Mouse (Mus musculus): ENCODE results near the gene Fkbp5.

DNA sequence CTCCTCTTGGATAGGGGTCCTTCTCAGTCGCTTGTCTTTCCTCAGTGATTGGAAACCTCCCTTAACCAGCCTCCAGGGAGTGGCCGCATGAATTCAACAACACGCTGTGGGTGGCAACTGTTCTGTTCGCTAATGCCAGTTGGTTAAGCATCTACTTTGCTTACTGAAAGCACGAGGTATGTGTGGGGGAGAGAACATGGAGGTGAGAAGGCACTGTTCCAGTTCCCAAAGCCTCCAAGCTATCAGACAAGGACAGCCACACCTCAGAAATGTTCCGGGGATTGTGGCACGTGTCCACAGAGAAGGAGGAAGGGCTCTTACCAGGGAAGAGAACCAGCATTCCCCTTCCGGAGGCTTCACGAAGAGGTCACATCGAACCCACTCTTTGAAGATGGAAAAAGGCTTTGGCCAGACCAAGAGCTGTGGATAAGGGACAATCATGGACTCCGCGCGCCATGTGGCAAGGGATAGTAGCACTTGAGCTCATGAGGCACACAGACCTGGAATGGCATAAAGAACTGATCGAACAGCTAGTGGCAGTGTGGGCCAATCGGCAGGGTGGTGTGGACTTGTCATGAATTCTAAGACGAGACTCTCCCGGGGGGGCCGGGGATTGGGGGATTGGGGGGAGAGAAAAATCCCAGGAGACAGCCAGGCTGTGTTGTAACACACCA lies 29.6 kb downstream of the Fkbp5 start:
- TF ChIP-seq CTCF (IDR thresholded peaks at IDR 0.05; ENCODE audit: insufficient read depth, low read depth, low read length) (no peak), POLR2A (IDR thresholded peaks at IDR 0.05; ENCODE audit: insufficient read depth, low read depth, low read length) (no peak)

Measured in olfactory bulb, adult 2 months (tissue).